Mouse (Mus musculus) erythroblast, embryonic 14.5 days (primary cell): ENCODE results near the gene Tspan13.

Experiments used
- GATA1 ChIP-seq: IDR thresholded peaks from 2 replicates; pipeline ENCODE4 v1.6.1; 2012; ENCODE audit warnings: low read length, inconsistent platforms, mixed read lengths
- TAL1 ChIP-seq: IDR thresholded peaks from 3 replicates; pipeline ENCODE4 v1.6.1; 2012; ENCODE audit warnings: low read length, inconsistent platforms, mixed read lengths

DNA sequence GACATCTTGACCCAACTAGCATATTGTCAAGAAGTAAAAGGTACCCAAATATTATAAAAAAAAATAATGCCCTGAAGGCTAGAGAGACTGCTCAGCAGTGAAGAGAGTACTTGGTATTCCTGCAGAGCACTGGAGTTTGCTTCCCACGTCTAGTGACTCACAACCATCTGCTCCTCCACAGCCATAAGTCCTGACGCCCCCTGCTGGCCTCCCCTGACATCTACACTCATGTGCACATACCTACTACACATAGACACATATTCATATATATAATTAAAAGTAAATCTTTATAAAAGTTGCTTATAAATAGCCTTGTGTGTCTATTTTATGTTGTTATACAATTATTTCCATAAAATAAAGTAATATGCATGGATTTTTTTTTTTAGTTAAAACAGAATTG, 24.5 kb downstream of the Tspan13 start:
- TF ChIP-seq GATA1 (no peak), TAL1 (no peak)
